Mouse (Mus musculus): Measurements from ENCODE around the gene Hbb-bs. TPM values are rescaled to one million over a fixed set of nuclear protein-coding genes. Genes with fewer than 3 reads are reported as not detected.
A peak's percentile ranks its signal among the peaks of the same experiment; 100 is the strongest.

The Hbb-bs gene
- 10,123 and 13,531 TPM in 2 replicates for polyA plus RNA-seq (2014; fragmentation: Nextera tagmentation; extraction: Ambion mirVana)

DNA sequence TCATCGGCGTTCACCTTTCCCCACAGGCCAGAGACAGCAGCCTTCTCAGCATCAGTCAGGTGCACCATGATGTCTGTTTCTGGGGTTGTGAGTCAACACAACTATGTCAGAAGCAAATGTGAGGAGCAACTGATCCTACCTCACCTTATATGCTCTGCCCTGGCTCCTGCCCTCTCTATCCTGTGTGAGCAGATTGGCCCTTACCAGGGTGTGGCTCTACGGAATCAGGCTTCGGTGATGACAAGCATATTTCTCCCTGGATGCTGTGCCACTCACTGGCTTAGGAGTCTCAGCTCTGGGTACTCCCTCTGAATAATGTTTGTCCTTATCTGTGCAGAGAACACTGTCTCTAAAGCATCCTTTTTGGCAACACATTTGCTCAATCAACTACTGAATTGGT, at the start of gene Hbb-bs:
TSS of gene Hbb-bs (minus strand) at position 289 of the 400 bp plus-strand sequence.
- Histone ChIP-seq H3K4me3 (ENCODE audit: low read depth, low read length) (no peak within 1 kb of the TSS), H3K27me3 (replicated peaks; ENCODE audit: control insufficient read depth, insufficient read depth, low read length) (no peaks in the 10 kb centered on the region), H3K36me3 (ENCODE audit: control insufficient read depth, insufficient read depth, low read length) (no peaks in the 10 kb centered on the region), H3K4me2 (ENCODE audit: low read depth, low read length) (no peak within 1 kb of the TSS), H3K27ac (replicated peaks; ENCODE audit: low read depth, low read length) (no peak within 1 kb of the TSS), H3K9ac (ENCODE audit: low read depth, low read length) (no peak within 1 kb of the TSS), H3K9me3 (ENCODE audit: control insufficient read depth, low read length) (no peaks in the 10 kb centered on the region), H3K4me1 (ENCODE audit: control insufficient read depth, insufficient read depth, low read length) (no peaks in the 10 kb centered on the region)
- WGBS, result 96% methylated on average over 4 of the region's 4 CpGs
- no peak for ATAC-seq (ENCODE audit: low read depth)
- no peak for DNase-seq (ENCODE audit: low spot score)

DNA sequence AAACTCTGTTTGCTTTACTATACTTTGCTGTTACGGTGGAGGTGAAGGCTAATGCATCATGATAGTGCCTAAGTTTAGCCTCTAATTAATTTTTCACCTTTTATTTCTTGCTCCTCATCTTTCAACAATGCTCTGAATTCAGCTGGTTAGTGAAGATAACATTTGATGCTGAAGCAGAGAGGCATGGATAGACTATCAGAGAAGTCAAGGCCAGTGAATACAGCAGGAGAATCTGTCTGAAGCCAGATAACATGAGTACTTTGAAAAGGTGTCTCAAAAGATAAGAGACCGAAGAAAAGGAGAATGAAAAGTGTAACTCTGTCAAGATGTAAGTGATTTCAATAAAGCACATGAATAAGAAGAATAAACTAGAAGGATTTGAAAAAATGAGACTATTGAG, 49.2 kb upstream of the Hbb-bs start:
- Histone ChIP-seq H3K9ac (ENCODE audit: low read depth, low read length) (no peak overlapping the region), H3K9me3 (ENCODE audit: control insufficient read depth, low read length) (no peaks in the 10 kb centered on the region), H3K27me3 (replicated peaks; ENCODE audit: control insufficient read depth, insufficient read depth, low read length) (no peaks in the 10 kb centered on the region), H3K4me3 (ENCODE audit: low read depth, low read length) (no peak overlapping the region), H3K27ac (replicated peaks; ENCODE audit: low read depth, low read length) (no peak overlapping the region), H3K4me1 (ENCODE audit: control insufficient read depth, insufficient read depth, low read length) (no peaks in the 10 kb centered on the region), H3K4me2 (ENCODE audit: low read depth, low read length) (no peak overlapping the region), H3K36me3 (ENCODE audit: control insufficient read depth, insufficient read depth, low read length) (no peaks in the 10 kb centered on the region)
- WGBS, result 80% methylated on average over 2 of the region's 2 CpGs
- no peak for ATAC-seq (ENCODE audit: low read depth)
- no peak for DNase-seq (ENCODE audit: low spot score)

DNA sequence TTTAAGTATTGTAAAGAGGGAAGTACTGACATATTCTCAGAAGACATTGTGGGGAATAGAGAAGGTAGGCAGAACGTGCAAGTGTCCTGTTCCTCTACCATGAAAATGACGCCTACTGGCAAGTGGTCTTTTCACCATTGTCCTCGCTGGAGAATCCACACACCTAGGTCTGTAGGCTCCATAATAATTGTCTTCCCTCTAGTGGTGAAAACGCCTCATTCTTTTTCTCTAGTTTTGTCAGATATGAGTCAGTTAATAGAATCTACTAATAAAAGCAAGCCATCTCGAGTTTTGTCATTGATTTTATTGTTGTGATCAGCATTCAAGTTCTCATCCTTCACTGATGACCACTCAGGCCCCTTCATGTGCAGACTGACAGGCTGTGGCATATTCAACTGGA, 46.6 kb upstream of the Hbb-bs start:
- no peaks in the 10 kb centered on the region for H3K4me1 ChIP-seq (ENCODE audit: control insufficient read depth, insufficient read depth, low read length)
- DNase-seq (ENCODE audit: low spot score) (no peak), ATAC-seq (ENCODE audit: low read depth) (no peak)
- no peaks in the 10 kb centered on the region for H3K9me3 ChIP-seq (ENCODE audit: control insufficient read depth, low read length)
- no peaks in the 10 kb centered on the region for H3K27me3 ChIP-seq (replicated peaks; ENCODE audit: control insufficient read depth, insufficient read depth, low read length)
- no peak overlapping the region for H3K4me3 ChIP-seq (ENCODE audit: low read depth, low read length)
- H3K27ac ChIP-seq (replicated peaks; ENCODE audit: low read depth, low read length), result no peak overlapping the region
- no peaks in the 10 kb centered on the region for H3K36me3 ChIP-seq (ENCODE audit: control insufficient read depth, insufficient read depth, low read length)
- H3K9ac ChIP-seq (ENCODE audit: low read depth, low read length), result no peak overlapping the region
- H3K4me2 ChIP-seq (ENCODE audit: low read depth, low read length), result no peak overlapping the region
- 48% methylated on average over 5 of the region's 5 CpGs for WGBS

DNA sequence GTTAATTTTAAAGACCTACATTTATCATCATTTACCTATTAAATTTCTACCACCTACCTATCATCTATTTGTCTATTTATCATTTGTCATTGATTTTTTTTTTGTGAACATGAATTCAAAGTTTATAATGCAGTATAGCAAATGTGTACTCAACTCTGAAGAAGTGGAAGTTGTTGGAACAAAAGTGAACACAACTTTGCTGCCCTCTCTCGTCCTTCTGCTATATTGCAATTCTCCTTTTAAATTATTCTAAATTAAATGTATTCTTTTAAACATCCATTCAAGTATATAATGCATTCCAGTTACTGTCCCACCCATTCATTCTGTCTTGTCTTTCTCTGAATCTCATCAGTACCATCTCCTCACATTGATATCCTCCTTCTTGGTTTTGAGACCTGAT, 45.2 kb upstream of the Hbb-bs start:
- ATAC-seq (ENCODE audit: low read depth) (no peak), DNase-seq (ENCODE audit: low spot score) (peak; percentile 5)
- Histone ChIP-seq H3K36me3 (ENCODE audit: control insufficient read depth, insufficient read depth, low read length) (no peaks in the 10 kb centered on the region), H3K4me1 (ENCODE audit: control insufficient read depth, insufficient read depth, low read length) (no peaks in the 10 kb centered on the region), H3K9ac (ENCODE audit: low read depth, low read length) (no peak overlapping the region), H3K27me3 (replicated peaks; ENCODE audit: control insufficient read depth, insufficient read depth, low read length) (no peaks in the 10 kb centered on the region), H3K4me2 (ENCODE audit: low read depth, low read length) (no peak overlapping the region), H3K4me3 (ENCODE audit: low read depth, low read length) (no peak overlapping the region), H3K9me3 (ENCODE audit: control insufficient read depth, low read length) (no peaks in the 10 kb centered on the region), H3K27ac (replicated peaks; ENCODE audit: low read depth, low read length) (no peak overlapping the region)
- WGBS, result 4% methylated on average over 1 of the region's 1 CpGs

DNA sequence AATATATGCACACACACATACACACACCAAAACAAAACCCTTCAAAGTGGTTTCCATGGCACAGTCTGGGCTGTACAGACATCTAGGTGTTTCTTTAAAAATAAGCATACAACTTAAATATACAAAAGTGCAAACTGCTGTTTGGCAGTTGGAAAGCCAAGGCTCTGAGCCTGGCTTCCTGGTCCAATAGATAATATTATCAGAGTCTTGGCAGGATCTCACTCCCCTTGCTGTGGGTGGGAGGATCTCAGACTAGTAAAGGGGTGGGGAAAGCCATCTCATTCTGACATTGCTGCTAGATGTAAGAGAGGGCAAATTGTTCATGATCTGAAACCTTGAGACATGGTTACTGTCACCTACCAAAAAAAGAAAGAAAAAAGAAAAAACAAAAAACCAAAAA, 42.8 kb upstream of the Hbb-bs start:
- Histone ChIP-seq H3K27me3 (replicated peaks; ENCODE audit: control insufficient read depth, insufficient read depth, low read length) (no peaks in the 10 kb centered on the region), H3K4me2 (ENCODE audit: low read depth, low read length) (no peak overlapping the region), H3K4me1 (ENCODE audit: control insufficient read depth, insufficient read depth, low read length) (no peaks in the 10 kb centered on the region), H3K36me3 (ENCODE audit: control insufficient read depth, insufficient read depth, low read length) (no peaks in the 10 kb centered on the region), H3K27ac (replicated peaks; ENCODE audit: low read depth, low read length) (no peak overlapping the region), H3K4me3 (ENCODE audit: low read depth, low read length) (no peak overlapping the region), H3K9me3 (ENCODE audit: control insufficient read depth, low read length) (no peaks in the 10 kb centered on the region), H3K9ac (ENCODE audit: low read depth, low read length) (no peak overlapping the region)
- DNase-seq (ENCODE audit: low spot score) (no peak), ATAC-seq (ENCODE audit: low read depth) (no peak)

DNA sequence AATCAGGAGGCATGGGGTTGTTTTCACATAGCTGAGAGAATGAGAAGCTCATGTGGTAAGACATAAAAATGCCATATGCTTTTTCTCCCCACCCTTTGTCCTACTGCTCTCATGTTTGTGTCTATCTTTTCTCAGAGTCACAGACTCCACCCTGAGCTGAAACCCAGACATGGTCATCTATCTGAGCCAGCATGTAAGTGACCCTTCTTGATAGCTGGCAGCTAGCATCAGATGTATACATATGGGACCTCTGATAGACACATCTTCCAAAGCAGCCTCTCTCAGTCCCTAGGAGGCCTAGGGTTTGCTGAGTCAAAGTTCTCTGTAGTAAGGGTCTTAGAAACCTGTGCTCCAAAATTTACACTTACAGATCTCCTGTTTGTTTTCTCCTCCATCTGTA, 37.8 kb upstream of the Hbb-bs start:
- DNase-seq (ENCODE audit: low spot score), result no peak
- Histone ChIP-seq H3K27me3 (replicated peaks; ENCODE audit: control insufficient read depth, insufficient read depth, low read length) (no peaks in the 10 kb centered on the region), H3K27ac (replicated peaks; ENCODE audit: low read depth, low read length) (no peak overlapping the region), H3K9ac (ENCODE audit: low read depth, low read length) (no peak overlapping the region), H3K4me1 (ENCODE audit: control insufficient read depth, insufficient read depth, low read length) (no peaks in the 10 kb centered on the region), H3K9me3 (ENCODE audit: control insufficient read depth, low read length) (no peaks in the 10 kb centered on the region), H3K4me2 (ENCODE audit: low read depth, low read length) (no peak overlapping the region), H3K36me3 (ENCODE audit: control insufficient read depth, insufficient read depth, low read length) (no peaks in the 10 kb centered on the region), H3K4me3 (ENCODE audit: low read depth, low read length) (no peak overlapping the region)
- ATAC-seq (ENCODE audit: low read depth), result no peak

DNA sequence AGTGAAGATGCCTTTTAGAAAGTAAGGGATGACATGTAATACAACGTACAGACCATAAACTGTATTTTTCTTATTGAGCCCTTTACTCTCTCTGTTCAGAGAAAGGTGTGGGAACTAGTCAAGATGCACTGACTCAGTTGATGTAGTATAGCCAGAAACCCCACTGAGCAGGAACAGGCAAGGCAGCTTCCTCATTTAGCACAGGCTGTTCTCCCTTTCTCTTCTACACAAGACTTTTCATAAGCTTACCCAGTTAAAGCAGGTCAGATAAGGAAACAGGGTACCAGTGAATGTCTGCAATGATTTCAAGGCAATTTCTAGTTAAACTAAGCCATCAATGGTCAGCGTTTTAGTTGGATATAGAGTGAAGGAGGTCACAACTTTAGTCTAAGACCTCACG, 33.6 kb upstream of the Hbb-bs start:
- H3K27ac ChIP-seq (replicated peaks; ENCODE audit: low read depth, low read length), result no peak overlapping the region

DNA sequence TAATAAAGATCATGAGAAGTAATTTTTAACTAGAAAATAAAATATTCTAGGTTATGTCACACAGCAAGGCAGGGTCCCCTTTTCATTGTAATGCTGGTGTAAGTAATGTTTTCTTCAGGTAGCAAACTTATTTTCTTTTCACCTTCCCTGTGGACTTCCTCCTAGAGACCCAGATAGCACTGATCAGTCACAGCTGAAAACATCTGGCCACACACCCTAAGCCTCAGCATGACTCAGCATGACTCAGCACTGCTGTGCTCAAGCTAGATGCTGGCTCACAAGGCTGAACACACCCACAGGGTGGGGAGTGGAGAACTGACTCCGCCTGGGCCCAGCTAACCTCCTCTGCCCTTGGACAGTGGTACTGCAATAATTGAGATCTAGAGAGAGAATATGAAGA, 33.0 kb upstream of the Hbb-bs start:
- Histone ChIP-seq H3K4me3 (ENCODE audit: low read depth, low read length) (no peak overlapping the region), H3K4me1 (ENCODE audit: control insufficient read depth, insufficient read depth, low read length) (no peaks in the 10 kb centered on the region), H3K36me3 (ENCODE audit: control insufficient read depth, insufficient read depth, low read length) (no peaks in the 10 kb centered on the region), H3K9ac (ENCODE audit: low read depth, low read length) (no peak overlapping the region), H3K4me2 (ENCODE audit: low read depth, low read length) (no peak overlapping the region), H3K9me3 (ENCODE audit: control insufficient read depth, low read length) (no peaks in the 10 kb centered on the region), H3K27me3 (replicated peaks; ENCODE audit: control insufficient read depth, insufficient read depth, low read length) (no peaks in the 10 kb centered on the region), H3K27ac (replicated peaks; ENCODE audit: low read depth, low read length) (no peak overlapping the region)
- DNase-seq (ENCODE audit: low spot score) (peak; percentile 7), ATAC-seq (ENCODE audit: low read depth) (no peak)
- WGBS, result 40% methylated on average over 1 of the region's 1 CpGs

More for the DNA sequence above, 33.6 kb upstream of the Hbb-bs start:
- H3K36me3 ChIP-seq (ENCODE audit: control insufficient read depth, insufficient read depth, low read length), result no peaks in the 10 kb centered on the region
- no peak overlapping the region for H3K9ac ChIP-seq (ENCODE audit: low read depth, low read length)
- H3K4me2 ChIP-seq (ENCODE audit: low read depth, low read length), result no peak overlapping the region
- H3K9me3 ChIP-seq (ENCODE audit: control insufficient read depth, low read length), result no peaks in the 10 kb centered on the region
- no peaks in the 10 kb centered on the region for H3K4me1 ChIP-seq (ENCODE audit: control insufficient read depth, insufficient read depth, low read length)
- 78% methylated on average over 3 of the region's 3 CpGs for WGBS
- no peak overlapping the region for H3K4me3 ChIP-seq (ENCODE audit: low read depth, low read length)
- no peak for DNase-seq (ENCODE audit: low spot score)
- no peaks in the 10 kb centered on the region for H3K27me3 ChIP-seq (replicated peaks; ENCODE audit: control insufficient read depth, insufficient read depth, low read length)
- no peak for ATAC-seq (ENCODE audit: low read depth)

DNA sequence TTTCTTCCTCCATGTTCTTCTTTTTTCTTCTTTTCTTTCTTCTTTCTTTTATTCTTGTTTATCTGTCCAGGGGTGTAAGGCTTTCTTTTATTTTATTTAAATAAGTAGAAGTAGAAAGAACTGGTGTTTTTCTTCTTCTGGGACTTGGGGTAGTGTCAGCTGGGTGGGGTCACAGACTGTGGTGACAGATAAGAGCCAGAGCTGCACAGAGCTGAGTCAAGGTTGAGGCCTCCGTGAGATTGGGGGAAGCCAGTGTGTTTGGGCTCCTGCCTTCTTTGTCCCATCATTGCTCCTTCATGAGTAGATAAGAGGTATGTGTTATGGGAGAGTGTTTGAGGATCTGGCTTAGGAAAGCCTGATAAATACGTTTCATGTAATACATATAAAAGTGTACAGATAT, 31.2 kb upstream of the Hbb-bs start:
- DNase-seq (ENCODE audit: low spot score), result no peak
- no peak for ATAC-seq (ENCODE audit: low read depth)
- H3K4me1 ChIP-seq (ENCODE audit: control insufficient read depth, insufficient read depth, low read length), result no peaks in the 10 kb centered on the region
- no peak overlapping the region for H3K4me2 ChIP-seq (ENCODE audit: low read depth, low read length)
- H3K4me3 ChIP-seq (ENCODE audit: low read depth, low read length), result no peak overlapping the region
- no peaks in the 10 kb centered on the region for H3K27me3 ChIP-seq (replicated peaks; ENCODE audit: control insufficient read depth, insufficient read depth, low read length)
- no peaks in the 10 kb centered on the region for H3K9me3 ChIP-seq (ENCODE audit: control insufficient read depth, low read length)
- H3K27ac ChIP-seq (replicated peaks; ENCODE audit: low read depth, low read length), result no peak overlapping the region
- no peaks in the 10 kb centered on the region for H3K36me3 ChIP-seq (ENCODE audit: control insufficient read depth, insufficient read depth, low read length)
- WGBS, result 63% methylated on average over 2 of the region's 2 CpGs
- no peak overlapping the region for H3K9ac ChIP-seq (ENCODE audit: low read depth, low read length)

Measured in embryonic facial prominence, embryonic 14.5 days (tissue).